24 mouse cellular contexts compared by ENCODE assay signal in genomic region chr15:99358952-99359351, GRCm38 (mm10). TPM values are rescaled to one million over a fixed set of nuclear protein-coding genes. Genes with fewer than 3 reads are reported as not detected.
DNase-seq lines count a peak whose midpoint lies in the region; ATAC-seq and TF ChIP-seq lines count a peak whose summit lies in the region.
"Had no signal": no experiment of that assay in that cellular context is flagged by ENCODE, and none has a peak within 500 bp of the region (broad histone marks: within the 10 kb centered on the region; RNA-seq: fewer than 3 reads in every experiment).

No protein-coding gene starts in this region.

- H3K27me3 ChIP-seq in heart, embryonic 11.5 days (ENCODE audit: control insufficient read depth, insufficient read depth, low read length) = no peaks in the 10 kb centered on the region
- no peaks in the 10 kb centered on the region for H3K27me3 ChIP-seq in myocyte (ENCODE audit: control insufficient read depth, insufficient read depth, insufficient read length)
- H3K27me3 ChIP-seq: embryonic facial prominence, embryonic 13.5 days; forebrain, embryonic 12.5 days; hindbrain, embryonic 12.5 days; hindbrain, embryonic 15.5 days had no signal

- TF ChIP-seq POLR2A in myocyte (IDR thresholded peaks at IDR 0.05; ENCODE audit: insufficient read length, low read depth) = no peak

- H3K9ac ChIP-seq in heart, embryonic 11.5 days (ENCODE audit: low read depth, low read length) = no peak overlapping the region
- H3K9ac ChIP-seq: embryonic facial prominence, embryonic 13.5 days; forebrain, embryonic 12.5 days; hindbrain, embryonic 12.5 days; hindbrain, embryonic 15.5 days had no signal

- peaks cover 100% of the 10 kb centered on the region for H3K79me2 ChIP-seq in myocyte (ENCODE audit: control insufficient read depth, insufficient read depth)

- no peaks in the 10 kb centered on the region for H3K9me3 ChIP-seq in heart, embryonic 11.5 days (replicated peaks; ENCODE audit: control insufficient read depth, low read length)
- H3K9me3 ChIP-seq: embryonic facial prominence, embryonic 13.5 days; forebrain, embryonic 12.5 days; heart, embryonic 10.5 days; hindbrain, embryonic 12.5 days; hindbrain, embryonic 15.5 days had no signal

- H3K4me1 ChIP-seq in heart, embryonic 11.5 days (ENCODE audit: control insufficient read depth, insufficient read depth, low read length) = peaks cover 18% of the 10 kb centered on the region
- H3K4me1 ChIP-seq: forebrain, embryonic 12.5 days; hindbrain, embryonic 15.5 days had no signal

- H3K36me3 ChIP-seq in heart, embryonic 11.5 days (ENCODE audit: control insufficient read depth, insufficient read depth, low read length) = no peaks in the 10 kb centered on the region
- H3K36me3 ChIP-seq in myocyte (ENCODE audit: control insufficient read depth, insufficient read depth) = no peaks in the 10 kb centered on the region
- H3K36me3 ChIP-seq: embryonic facial prominence, embryonic 13.5 days; forebrain, embryonic 12.5 days; heart, embryonic 10.5 days; hindbrain, embryonic 12.5 days; hindbrain, embryonic 15.5 days had no signal

- no peak overlapping the region for H3K27ac ChIP-seq in heart, embryonic 11.5 days (ENCODE audit: low read depth, low read length)
- H3K27ac ChIP-seq: embryonic facial prominence, embryonic 13.5 days; forebrain, embryonic 12.5 days; heart, adult 2 months; heart, embryonic 10.5 days; hindbrain, embryonic 12.5 days; hindbrain, embryonic 15.5 days had no signal

- ATAC-seq in heart, embryonic 11.5 days (replicated peaks; ENCODE audit: insufficient number of reproducible peaks, low FRiP score, low TSS enrichment) = no peak
- ATAC-seq: CD4-positive, CD25-positive, alpha-beta regulatory T cell, adult 4 months; forebrain, embryonic 16.5 days; intestine, postnatal 0 days had no signal

- no peak overlapping the region for H3ac ChIP-seq in myocyte (ENCODE audit: control insufficient read depth, insufficient read length)

- WGBS in heart, embryonic 11.5 days (ENCODE audit: insufficient replicate concordance) = 80% methylated on average over 9 of the region's 9 CpGs

- H3K4me3 ChIP-seq in heart, embryonic 11.5 days (ENCODE audit: low read depth, low read length) = no peak overlapping the region
- no peak overlapping the region for H3K4me3 ChIP-seq in myocyte
- H3K4me3 ChIP-seq: embryonic facial prominence, embryonic 13.5 days; forebrain, embryonic 12.5 days; heart, adult 2 months; heart, embryonic 10.5 days; hindbrain, embryonic 12.5 days; hindbrain, embryonic 15.5 days had no signal

- DNase-seq in heart, adult 11 months = peak; percentile 85
- DNase-seq in 3T3-L1 (ENCODE audit: low read depth, low spot score) (peak; percentile 63), NIH3T3 (ENCODE audit: low read depth) (peak; percentile 54)
- DNase-seq in urinary bladder, postnatal 36 days (ENCODE audit: low spot score in 2 of 2) = no peak
- no peak for DNase-seq in kidney, adult 18-20 months
- DNase-seq: adrenal gland, postnatal 10 days; adrenal gland, postnatal 36 days; B cell, adult 2 months; cerebellum, adult 2 months; cerebellum, adult 9-11 months; cerebellum, postnatal 25 days; gastrocnemius, postnatal 25 days; heart, adult 2 months; kidney, adult 8-10 months had no signal

- no peak overlapping the region for H3K4me2 ChIP-seq in heart, embryonic 11.5 days
- peak overlapping the region; percentile 10 for H3K4me2 ChIP-seq in myocyte (ENCODE audit: low read depth)
- H3K4me2 ChIP-seq: embryonic facial prominence, embryonic 13.5 days; forebrain, embryonic 12.5 days; hindbrain, embryonic 12.5 days; hindbrain, embryonic 15.5 days had no signal

TF ChIP-seq in myocyte, 11 proteins besides CTCF, POLR2A, EP300 and RAD21:
- TF ChIP-seq TCF3 (IDR thresholded peaks at IDR 0.05; ENCODE audit: insufficient read length, low read depth) (peak; percentile 10), MYOG (IDR thresholded peaks at IDR 0.05; ENCODE audit: control insufficient read depth in 1 of 3, insufficient read depth in 1 of 3, insufficient read length in 2 of 3, low read depth in 2 of 3) (peak in 2 of 3 experiments; percentile 6 to 84), MYOD1 (IDR thresholded peaks at IDR 0.05; ENCODE audit: control insufficient read depth in 1 of 3, insufficient read length in 2 of 3, low read depth in 2 of 3) (peak in 2 of 3 experiments; percentile 54 to 86), TCF12 (IDR thresholded peaks at IDR 0.05; ENCODE audit: insufficient read depth, poor library complexity, severe bottlenecking) (no peak), SRF (IDR thresholded peaks at IDR 0.05; ENCODE audit: control insufficient read depth, insufficient read length, low read depth) (no peak)

RNA-seq across cellular contexts. Expression of gene Fmnl3, which starts 11.3 kb away (rescaled TPM):
- 11.0 and 11.4 TPM in 2 replicates for polyA plus RNA-seq in heart, embryonic 11.5 days (2014; fragmentation: Nextera tagmentation; extraction: Ambion mirVana)
- polyA plus RNA-seq in myocyte (2012; fragmentation: generic; extraction: Trizol) = 62.6 TPM

RNA-seq across cellular contexts. Expression of gene Tmbim6, which starts 33.7 kb away (rescaled TPM):
- 233 and 290 TPM in 2 replicates for polyA plus RNA-seq in heart, embryonic 11.5 days (2014; fragmentation: Nextera tagmentation; extraction: Ambion mirVana)
- 691 TPM for polyA plus RNA-seq in myocyte (2012; fragmentation: generic; extraction: Trizol)

Comparison
In these comparisons a context has a peak if more than half of its experiments do, and no peak if none do; other contexts are left out.
1. DNase-seq: peak in heart, adult 11 months (single experiment), 3T3-L1 (single experiment) and NIH3T3 (single experiment); none in urinary bladder, postnatal 36 days (0 of 2) and kidney, adult 18-20 months (single experiment).